Mouse (Mus musculus): ENCODE results near the gene 2310009B15Rik.

DNA sequence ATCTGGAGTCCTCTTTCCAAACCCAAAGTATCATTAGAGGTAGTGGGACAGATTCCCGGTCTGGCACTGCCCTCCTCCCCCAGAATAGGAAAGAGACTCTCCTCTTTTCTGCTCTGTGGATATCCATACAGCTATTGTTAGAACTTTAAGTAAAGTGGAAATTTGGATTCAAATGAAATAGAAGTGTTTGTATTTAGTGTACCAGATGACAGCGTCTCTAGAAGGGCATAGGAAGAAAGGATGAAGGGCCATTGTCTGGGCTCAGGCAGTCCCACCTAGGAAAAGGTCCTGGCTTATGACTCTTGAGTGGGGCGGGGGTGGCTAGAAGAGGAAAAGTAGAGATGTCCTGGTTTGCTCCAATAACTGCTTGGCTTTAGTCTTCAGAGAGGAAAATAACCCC lies 11.2 kb downstream of the 2310009B15Rik start:
- TF ChIP-seq POLR2A (IDR thresholded peaks at IDR 0.05; ENCODE audit: borderline replicate concordance, insufficient read depth, low read length): no peak
- no peak for TF ChIP-seq CTCF (IDR thresholded peaks at IDR 0.05; ENCODE audit: borderline replicate concordance, insufficient read depth, low read depth, low read length)

All from cerebellum, adult 2 months (tissue).